Mouse (Mus musculus): ENCODE data around the gene Slc52a3.

Gene Slc52a3

GRCm38 (mm10) chr2:151996229-151997189, at the start of gene Slc52a3:
Gene Slc52a3, plus strand, starts transcription at chr2:151996511.
- peak; percentile 58 for DNase-seq

- no peak for DNase-seq
Measured at GRCm38 (mm10) chr2:151947617-151948016, 48.7 kb upstream of the Slc52a3 start.

- no peak for DNase-seq
Measured at GRCm38 (mm10) chr2:151948311-151948710, 48.0 kb upstream of the Slc52a3 start.

GRCm38 (mm10) chr2:151949082-151949774, 47.1 kb upstream of the Slc52a3 start:
- no peak for DNase-seq

GRCm38 (mm10) chr2:151953665-151954064, 42.6 kb upstream of the Slc52a3 start:
- DNase-seq = no peak

GRCm38 (mm10) chr2:151956500-151957137, 39.7 kb upstream of the Slc52a3 start:
- DNase-seq = no peak

- DNase-seq = no peak
Measured at GRCm38 (mm10) chr2:151959274-151959673, 37.0 kb upstream of the Slc52a3 start.

- no peak for DNase-seq
Measured at GRCm38 (mm10) chr2:151961284-151962196, 34.8 kb upstream of the Slc52a3 start.

GRCm38 (mm10) chr2:151962474-151962873, 33.8 kb upstream of the Slc52a3 start:
- peak; percentile 90 for DNase-seq

GRCm38 (mm10) chr2:151963319-151963718, 33.0 kb upstream of the Slc52a3 start:
- no peak for DNase-seq

- DNase-seq = no peak
Measured at GRCm38 (mm10) chr2:151964052-151964451, 32.3 kb upstream of the Slc52a3 start.

- DNase-seq = no peak
Measured at GRCm38 (mm10) chr2:151967176-151967750, 29.0 kb upstream of the Slc52a3 start.

- DNase-seq = no peak
Measured at GRCm38 (mm10) chr2:151967792-151968191, 28.5 kb upstream of the Slc52a3 start.

GRCm38 (mm10) chr2:151968451-151968850, 27.9 kb upstream of the Slc52a3 start:
- no peak for DNase-seq

- DNase-seq = no peak
Measured at GRCm38 (mm10) chr2:151968986-151969385, 27.3 kb upstream of the Slc52a3 start.

GRCm38 (mm10) chr2:151969396-151969795, 26.9 kb upstream of the Slc52a3 start:
- DNase-seq = no peak

- DNase-seq = peak; percentile 54
Measured at GRCm38 (mm10) chr2:151970191-151971172, 25.8 kb upstream of the Slc52a3 start.

GRCm38 (mm10) chr2:151971748-151972147, 24.6 kb upstream of the Slc52a3 start:
- DNase-seq = no peak

GRCm38 (mm10) chr2:151972880-151973594, 23.3 kb upstream of the Slc52a3 start:
- peak; percentile 47 for DNase-seq

Measured in cerebellum, adult 9-11 months (tissue).